Mouse (Mus musculus): ENCODE data around the gene Dcaf7. TPM values are rescaled to one million over a fixed set of nuclear protein-coding genes. Genes with fewer than 3 reads are reported as not detected.
A peak's percentile ranks its signal among the peaks of the same experiment; 100 is the strongest.
"Not testable (repeated sequence)": the region's sequence is repeated elsewhere in the genome, so short reads cannot be mapped to it uniquely, and the experiment has no call there.

Dcaf7 gene
- polyA plus RNA-seq, 1 experiment, result 35.8 TPM

DNA sequence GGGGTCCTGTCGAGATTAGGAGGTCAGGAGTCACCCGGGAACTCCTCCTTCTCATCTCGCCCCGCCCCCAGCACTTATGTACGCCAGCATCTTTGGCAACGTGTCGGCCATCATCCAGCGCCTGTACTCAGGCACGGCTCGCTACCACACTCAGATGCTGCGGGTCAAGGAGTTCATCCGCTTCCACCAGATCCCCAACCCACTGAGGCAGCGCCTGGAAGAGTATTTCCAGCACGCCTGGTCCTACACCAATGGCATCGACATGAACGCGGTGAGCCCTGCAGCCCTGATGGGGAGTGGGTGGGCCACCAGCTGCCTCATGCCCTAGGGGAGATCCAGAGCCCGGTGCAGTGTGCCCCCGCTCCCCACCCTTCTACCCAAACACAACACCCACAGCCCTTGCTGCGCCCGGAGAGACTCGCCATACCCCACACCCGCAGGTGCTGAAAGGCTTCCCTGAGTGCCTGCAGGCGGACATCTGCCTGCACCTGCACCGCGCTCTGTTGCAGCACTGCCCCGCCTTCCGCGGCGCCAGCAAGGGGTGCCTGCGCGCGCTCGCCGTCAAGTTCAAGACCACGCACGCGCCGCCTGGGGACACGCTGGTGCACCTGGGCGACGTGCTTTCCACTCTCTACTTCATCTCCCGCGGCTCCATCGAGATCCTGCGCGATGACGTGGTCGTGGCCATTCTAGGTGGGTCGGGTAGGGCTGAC is 16.5 kb upstream of the Dcaf7 start:
- H3K36me3 ChIP-seq (ENCODE audit: control insufficient read depth, insufficient read depth, low read length), result no peaks in the 10 kb centered on the region
- H3K4me3 ChIP-seq (ENCODE audit: extremely low read depth, insufficient read depth, insufficient read length), result no peak overlapping the region
- no peak for TF ChIP-seq CTCF (IDR thresholded peaks at IDR 0.05; ENCODE audit: extremely low read depth, insufficient read depth, insufficient read length, insufficient replicate concordance)
- TF ChIP-seq POLR2A (IDR thresholded peaks at IDR 0.05; ENCODE audit: low read depth, low read length), result no peak
- peaks cover 10% of the 10 kb centered on the region for H3K27me3 ChIP-seq (ENCODE audit: control insufficient read depth, insufficient read depth, low read length)
- peaks cover 5% of the 10 kb centered on the region for H3K4me1 ChIP-seq (ENCODE audit: control insufficient read depth, insufficient read depth, insufficient read length)
- no peak for DNase-seq (ENCODE audit: low read depth in 1 of 2, low spot score in 2 of 2)
- H3K27ac ChIP-seq (ENCODE audit: insufficient read depth, low read length), result no peak overlapping the region
- WGBS, result 3% methylated on average over 50 of the region's 50 CpGs

- DNase-seq (ENCODE audit: low read depth in 1 of 2, low spot score in 2 of 2), result no peak
- H3K27me3 ChIP-seq (ENCODE audit: control insufficient read depth, insufficient read depth, low read length), result peaks cover 2% of the 10 kb centered on the region
- no peak overlapping the region for H3K4me3 ChIP-seq (ENCODE audit: extremely low read depth, insufficient read depth, insufficient read length)
- no peaks in the 10 kb centered on the region; the same call in 1 of the 2 replicates for H3K4me1 ChIP-seq (ENCODE audit: control insufficient read depth, insufficient read depth, insufficient read length)
- no peak for TF ChIP-seq CTCF (IDR thresholded peaks at IDR 0.05; ENCODE audit: extremely low read depth, insufficient read depth, insufficient read length, insufficient replicate concordance)
- no peak overlapping the region for H3K27ac ChIP-seq (ENCODE audit: insufficient read depth, low read length)
- H3K36me3 ChIP-seq (ENCODE audit: control insufficient read depth, insufficient read depth, low read length), result peaks cover 5% of the 10 kb centered on the region
- 83% methylated on average over 3 of the region's 3 CpGs for WGBS
Measured at GRCm38 (mm10) chr11:106025774-106026173, 10.9 kb upstream of the Dcaf7 start.

DNA sequence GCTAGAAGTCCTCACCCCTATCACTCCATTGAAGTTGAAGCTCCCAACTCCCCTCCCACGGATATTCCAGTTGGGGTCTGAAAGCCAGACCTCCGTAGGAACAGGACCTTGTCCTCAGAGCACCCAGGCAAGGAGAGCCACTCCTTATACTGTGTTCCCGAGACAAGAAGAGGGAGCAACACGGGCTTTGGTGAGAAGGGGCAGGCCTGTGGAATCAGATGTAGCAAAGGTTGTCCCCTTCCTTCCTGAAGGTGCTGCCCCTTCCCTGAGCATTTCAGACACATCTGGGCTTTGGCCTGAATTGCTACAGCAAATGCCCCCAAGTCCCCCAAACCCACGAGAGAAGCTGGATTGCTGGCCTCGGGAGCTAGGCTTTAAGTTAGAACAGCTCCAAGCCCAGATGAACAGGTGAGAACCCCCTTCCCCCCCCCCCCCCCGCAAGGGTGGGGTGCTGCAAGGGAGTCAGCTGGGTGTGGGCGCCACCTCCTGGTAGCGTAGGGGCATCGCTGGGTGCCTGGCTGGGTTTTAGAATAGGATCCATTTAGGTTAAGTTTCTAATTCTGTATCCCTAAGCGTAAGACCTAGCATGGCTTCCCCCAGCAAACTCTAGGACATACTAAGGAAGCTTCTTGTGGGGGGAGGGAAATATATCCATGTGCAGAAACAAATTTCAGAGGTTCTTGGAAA is 10.1 kb upstream of the Dcaf7 start:
- Histone ChIP-seq H3K4me3 (ENCODE audit: extremely low read depth, insufficient read depth, insufficient read length) (no peak overlapping the region), H3K27me3 (ENCODE audit: control insufficient read depth, insufficient read depth, low read length) (peaks cover 2% of the 10 kb centered on the region; the same call in 1 of the 2 replicates), H3K4me1 (ENCODE audit: control insufficient read depth, insufficient read depth, insufficient read length) (no peaks in the 10 kb centered on the region; the same call in 1 of the 2 replicates), H3K36me3 (ENCODE audit: control insufficient read depth, insufficient read depth, low read length) (peaks cover 5% of the 10 kb centered on the region), H3K27ac (ENCODE audit: insufficient read depth, low read length) (no peak overlapping the region)
- TF ChIP-seq POLR2A (IDR thresholded peaks at IDR 0.05; ENCODE audit: low read depth, low read length) (no peak), CTCF (IDR thresholded peaks at IDR 0.05; ENCODE audit: extremely low read depth, insufficient read depth, insufficient read length, insufficient replicate concordance) (peak; percentile 88; the same call in 1 of the 2 replicates)
- peak; percentile 54 to 60 for DNase-seq (ENCODE audit: low read depth in 1 of 2, low spot score in 2 of 2)
- WGBS, result 30% methylated on average over 11 of the region's 11 CpGs

GRCm38 (mm10) chr11:106027607-106028006 is 9.1 kb upstream of the Dcaf7 start:
- H3K27me3 ChIP-seq (ENCODE audit: control insufficient read depth, insufficient read depth, low read length), result no peaks in the 10 kb centered on the region
- TF ChIP-seq CTCF (IDR thresholded peaks at IDR 0.05; ENCODE audit: extremely low read depth, insufficient read depth, insufficient read length, insufficient replicate concordance) (no peak), POLR2A (IDR thresholded peaks at IDR 0.05; ENCODE audit: low read depth, low read length) (no peak)
- DNase-seq (ENCODE audit: low read depth in 1 of 2, low spot score in 2 of 2), result no peak
- WGBS, result 97% methylated on average over 5 of the region's 5 CpGs
- no peak overlapping the region for H3K27ac ChIP-seq (ENCODE audit: insufficient read depth, low read length)
- H3K4me3 ChIP-seq (ENCODE audit: extremely low read depth, insufficient read depth, insufficient read length), result no peak overlapping the region
- H3K36me3 ChIP-seq (ENCODE audit: control insufficient read depth, insufficient read depth, low read length), result peaks cover 5% of the 10 kb centered on the region
- no peaks in the 10 kb centered on the region; the same call in 1 of the 2 replicates for H3K4me1 ChIP-seq (ENCODE audit: control insufficient read depth, insufficient read depth, insufficient read length)

DNA sequence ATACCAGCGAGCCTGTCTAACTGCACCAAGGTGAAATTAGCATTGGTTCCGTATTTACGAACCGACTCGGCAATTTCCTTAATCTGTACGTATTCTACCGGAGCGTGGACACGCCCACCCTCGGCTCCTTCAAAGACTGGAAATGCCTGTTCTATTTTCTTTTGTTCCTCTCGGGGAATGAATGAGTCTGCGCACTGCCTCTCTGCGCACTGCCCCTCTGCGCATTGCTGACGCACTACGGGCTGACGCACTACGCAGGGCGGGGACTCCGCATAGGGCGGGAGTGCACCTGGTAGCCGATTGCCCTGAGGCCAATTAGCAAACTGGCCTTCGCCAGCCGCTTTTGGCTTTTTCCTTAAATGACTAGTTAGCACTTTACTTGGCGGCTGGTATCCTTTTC is 4.6 kb upstream of the Dcaf7 start:
- not testable (repeated sequence) for DNase-seq (ENCODE audit: low read depth in 1 of 2, low spot score in 2 of 2); H3K27ac ChIP-seq (ENCODE audit: insufficient read depth, low read length); H3K4me1 ChIP-seq (ENCODE audit: control insufficient read depth, insufficient read depth, insufficient read length); H3K27me3 ChIP-seq (ENCODE audit: control insufficient read depth, insufficient read depth, low read length); H3K36me3 ChIP-seq (ENCODE audit: control insufficient read depth, insufficient read depth, low read length)
- peak overlapping the region; percentile 36; the same call in 1 of the 2 replicates for H3K4me3 ChIP-seq (ENCODE audit: extremely low read depth, insufficient read depth, insufficient read length)
- 18% methylated on average over 15 of the region's 25 CpGs for WGBS

- H3K27ac ChIP-seq (ENCODE audit: insufficient read depth, low read length), result peak overlapping the region; percentile 93
- H3K4me1 ChIP-seq (ENCODE audit: control insufficient read depth, insufficient read depth, insufficient read length), result peaks cover 10% of the 10 kb centered on the region; the same call in 1 of the 2 replicates
- no peaks in the 10 kb centered on the region for H3K36me3 ChIP-seq (ENCODE audit: control insufficient read depth, insufficient read depth, low read length)
- TF ChIP-seq CTCF (IDR thresholded peaks at IDR 0.05; ENCODE audit: extremely low read depth, insufficient read depth, insufficient read length, insufficient replicate concordance), result no peak
- TF ChIP-seq POLR2A (IDR thresholded peaks at IDR 0.05; ENCODE audit: low read depth, low read length), result no peak; the same call in 1 of the 2 replicates
- H3K4me3 ChIP-seq (ENCODE audit: extremely low read depth, insufficient read depth, insufficient read length), result peak overlapping the region; percentile 36; the same call in 1 of the 2 replicates
- peak in 1 of 2 experiments; percentile 75 for DNase-seq (ENCODE audit: low read depth in 1 of 2, low spot score in 2 of 2)
- 46% methylated on average over 11 of the region's 11 CpGs for WGBS
- H3K27me3 ChIP-seq (ENCODE audit: control insufficient read depth, insufficient read depth, low read length), result no peaks in the 10 kb centered on the region
Measured at GRCm38 (mm10) chr11:106033491-106033919, 3.2 kb upstream of the Dcaf7 start.

DNA sequence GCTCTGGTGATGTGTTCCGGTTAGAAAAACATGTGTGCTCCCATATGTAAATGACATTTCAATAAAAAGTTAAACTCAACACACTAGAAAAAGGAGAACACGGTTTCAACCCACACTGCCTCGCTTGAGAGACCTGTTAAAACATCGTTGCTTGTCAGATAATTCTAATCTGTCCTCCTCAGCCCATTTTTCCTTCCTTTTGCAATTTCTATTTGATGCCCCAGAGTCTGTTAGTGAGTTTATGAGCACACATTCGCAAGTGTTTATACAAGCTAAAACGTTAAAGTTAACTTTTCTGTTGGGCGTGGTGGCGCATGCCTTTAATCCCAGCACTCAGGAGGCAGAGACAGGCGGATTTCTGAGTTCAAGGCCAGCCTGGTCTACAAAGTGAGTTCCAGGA is 1.7 kb upstream of the Dcaf7 start:
- no peaks in the 10 kb centered on the region for H3K36me3 ChIP-seq (ENCODE audit: control insufficient read depth, insufficient read depth, low read length)
- no peak overlapping the region for H3K27ac ChIP-seq (ENCODE audit: insufficient read depth, low read length)

More for the DNA sequence above, 1.7 kb upstream of the Dcaf7 start:
- TF ChIP-seq CTCF (IDR thresholded peaks at IDR 0.05; ENCODE audit: extremely low read depth, insufficient read depth, insufficient read length, insufficient replicate concordance), result no peak
- no peak for TF ChIP-seq POLR2A (IDR thresholded peaks at IDR 0.05; ENCODE audit: low read depth, low read length)
- WGBS, result 82% methylated on average over 9 of the region's 9 CpGs
- Histone ChIP-seq H3K4me3 (ENCODE audit: extremely low read depth, insufficient read depth, insufficient read length) (no peak overlapping the region), H3K4me1 (ENCODE audit: control insufficient read depth, insufficient read depth, insufficient read length) (peaks cover 10% of the 10 kb centered on the region; the same call in 1 of the 2 replicates), H3K27me3 (ENCODE audit: control insufficient read depth, insufficient read depth, low read length) (no peaks in the 10 kb centered on the region)
- no peak for DNase-seq (ENCODE audit: low read depth in 1 of 2, low spot score in 2 of 2)
